Mouse (Mus musculus): Measurements from ENCODE around the gene Ppfia1.

Ppfia1 gene

GRCm38 (mm10) chr7:144480314-144480713 is 73.2 kb downstream of the Ppfia1 start:
- DNase-seq, result no peak

GRCm38 (mm10) chr7:144479569-144479968 is 74.0 kb downstream of the Ppfia1 start:
- peak; percentile 88 for DNase-seq

- no peak for DNase-seq
These were observed 77.8 kb downstream of the Ppfia1 start for GRCm38 (mm10) chr7:144475741-144476140.

GRCm38 (mm10) chr7:144473486-144473885 is 80.0 kb downstream of the Ppfia1 start:
- DNase-seq, result no peak

GRCm38 (mm10) chr7:144471103-144471502 is 82.4 kb downstream of the Ppfia1 start:
- DNase-seq, result no peak

GRCm38 (mm10) chr7:144470545-144471059 is 82.9 kb downstream of the Ppfia1 start, which contains the start of gene Cttn:
Gene Cttn, minus strand, starts transcription at chr7:144471009.
- peak; percentile 92 for DNase-seq

GRCm38 (mm10) chr7:144469908-144470544 is 83.5 kb downstream of the Ppfia1 start:
- DNase-seq, result no peak

- DNase-seq, result no peak
These were observed 84.3 kb downstream of the Ppfia1 start for GRCm38 (mm10) chr7:144469181-144469641.

GRCm38 (mm10) chr7:144468741-144469140 is 84.8 kb downstream of the Ppfia1 start:
- no peak for DNase-seq

GRCm38 (mm10) chr7:144462577-144462976 is 91.0 kb downstream of the Ppfia1 start:
- no peak for DNase-seq

GRCm38 (mm10) chr7:144461246-144461902 is 92.2 kb downstream of the Ppfia1 start:
- DNase-seq, result no peak

GRCm38 (mm10) chr7:144458881-144459280 is 94.6 kb downstream of the Ppfia1 start:
- DNase-seq, result no peak

- no peak for DNase-seq
These were observed 102.9 kb downstream of the Ppfia1 start for GRCm38 (mm10) chr7:144450661-144451060.

GRCm38 (mm10) chr7:144449637-144450570 is 103.6 kb downstream of the Ppfia1 start:
- DNase-seq, result peak; percentile 74

GRCm38 (mm10) chr7:144448186-144448585 is 105.3 kb downstream of the Ppfia1 start:
- no peak for DNase-seq

GRCm38 (mm10) chr7:144447146-144447545 is 106.4 kb downstream of the Ppfia1 start:
- DNase-seq, result no peak

GRCm38 (mm10) chr7:144444788-144445187 is 108.7 kb downstream of the Ppfia1 start:
- no peak for DNase-seq

- DNase-seq, result no peak
These were observed 111.6 kb downstream of the Ppfia1 start for GRCm38 (mm10) chr7:144441976-144442375.

GRCm38 (mm10) chr7:144441466-144441865 is 112.1 kb downstream of the Ppfia1 start:
- DNase-seq, result peak; percentile 44

- DNase-seq, result no peak
These were observed 114.7 kb downstream of the Ppfia1 start for GRCm38 (mm10) chr7:144438811-144439210.

GRCm38 (mm10) chr7:144432920-144433319 is 120.6 kb downstream of the Ppfia1 start:
- no peak for DNase-seq

GRCm38 (mm10) chr7:144427460-144427859 is 126.1 kb downstream of the Ppfia1 start:
- DNase-seq, result no peak
